Mouse (Mus musculus): ENCODE results near the gene Crygb.

GRCm38 (mm10) chr1:65040806-65041205 lies 41.3 kb downstream of the Crygb start:
- TF ChIP-seq GATA1 (IDR thresholded peaks at IDR 0.05; ENCODE audit: low read length) (no peak), TAL1 (IDR thresholded peaks at IDR 0.05; ENCODE audit: low read length) (no peak)

Data from erythroblast, embryonic 14.5 days (primary cell).